ENCODE assay signal across 8 mouse cellular contexts in genomic region chr10:8519014-8519491, GRCm38 (mm10). TPM values are rescaled to one million over a fixed set of nuclear protein-coding genes. Genes with fewer than 3 reads are reported as not detected.
DNase-seq lines count a peak whose midpoint lies in the region; ATAC-seq and TF ChIP-seq lines count a peak whose summit lies in the region.

No protein-coding gene starts in this region.

- ATAC-seq in forebrain, embryonic 16.5 days, result no peak
- ATAC-seq in limb, embryonic 12.5 days (ENCODE audit: insufficient number of reproducible peaks, insufficient read depth, low FRiP score, low TSS enrichment, low read depth), result no peak

- DNase-seq in left cerebral cortex, postnatal 14 days (ENCODE audit: low spot score in 2 of 2), result peak; percentile 32 to 52
- no peak for DNase-seq in left cerebral cortex, postnatal 36 days (ENCODE audit: low spot score in 2 of 2)
- no peak for DNase-seq in gastrocnemius, postnatal 4 days (ENCODE audit: low spot score in 2 of 2)
- no peak for DNase-seq in spleen, postnatal 14 days (ENCODE audit: low spot score in 2 of 2)

- peaks cover 23% of the 10 kb centered on the region for H3K79me2 ChIP-seq in myocyte (ENCODE audit: control insufficient read depth, insufficient read depth)

- peak overlapping the region; percentile 69 for H3K27ac ChIP-seq in brown adipose tissue, adult 24 weeks (replicated peaks; ENCODE audit: low read depth, low read length)
- no peak overlapping the region for H3K27ac ChIP-seq in forebrain, embryonic 16.5 days (ENCODE audit: low read length)
- no peak overlapping the region for H3K27ac ChIP-seq in limb, embryonic 12.5 days

- peaks cover 3% of the 10 kb centered on the region; the same call in 1 of the 2 replicates for H3K4me1 ChIP-seq in brown adipose tissue, adult 24 weeks (ENCODE audit: control insufficient read depth, insufficient read depth, insufficient read length, low read length)
- peaks cover 16% of the 10 kb centered on the region for H3K4me1 ChIP-seq in forebrain, embryonic 16.5 days (replicated peaks; ENCODE audit: control insufficient read depth, insufficient read depth, low read length)
- H3K4me1 ChIP-seq in limb, embryonic 12.5 days (replicated peaks), result peaks cover 11% of the 10 kb centered on the region

- intact Hi-C loops in left cerebral cortex, postnatal 14 days (cut with DNase I), result loop anchor here (5.0 kb wide), 3 partner anchors 92 to 277 kb away; no protein-coding TSS in a partner anchor
- intact Hi-C loops in left cerebral cortex, postnatal 36 days (cut with DNase I), result loop anchor here (2.0 to 5.0 kb wide), 2 partner anchors 196 to 277 kb away; no protein-coding TSS in a partner anchor

- no peaks in the 10 kb centered on the region for H3K36me3 ChIP-seq in forebrain, embryonic 16.5 days (ENCODE audit: control insufficient read depth, insufficient read depth)
- no peaks in the 10 kb centered on the region for H3K36me3 ChIP-seq in limb, embryonic 12.5 days
- no peaks in the 10 kb centered on the region for H3K36me3 ChIP-seq in myocyte (ENCODE audit: control insufficient read depth, insufficient read depth)

- no peak for TF ChIP-seq POLR2A in myocyte (IDR thresholded peaks at IDR 0.05; ENCODE audit: insufficient read length, low read depth)

- peak overlapping the region; percentile 80 for H3K9ac ChIP-seq in forebrain, embryonic 16.5 days (replicated peaks; ENCODE audit: low read depth, low read length)
- peak overlapping the region; percentile 78; the same call in 1 of the 2 replicates for H3K9ac ChIP-seq in limb, embryonic 12.5 days (replicated peaks)

- peaks cover 9% of the 10 kb centered on the region for H3K27me3 ChIP-seq in forebrain, embryonic 16.5 days (replicated peaks; ENCODE audit: control insufficient read depth, insufficient read depth, low read length)
- H3K27me3 ChIP-seq in limb, embryonic 12.5 days, result peaks cover 23% of the 10 kb centered on the region
- no peaks in the 10 kb centered on the region for H3K27me3 ChIP-seq in myocyte (ENCODE audit: control insufficient read depth, insufficient read depth, insufficient read length)

- peak overlapping the region; percentile 73 for H3ac ChIP-seq in myocyte (ENCODE audit: control insufficient read depth, insufficient read length)

- 1% methylated on average over 16 of the region's 18 CpGs for WGBS in forebrain, embryonic 16.5 days
- WGBS in limb, embryonic 12.5 days, result under 1% methylated on average over 18 of the region's 18 CpGs

- H3K9me3 ChIP-seq in forebrain, embryonic 16.5 days (ENCODE audit: control insufficient read depth, low read length), result no peaks in the 10 kb centered on the region
- H3K9me3 ChIP-seq in limb, embryonic 12.5 days, result peaks cover 4% of the 10 kb centered on the region; the same call in 1 of the 2 replicates

- H3K4me3 ChIP-seq in brown adipose tissue, adult 24 weeks (ENCODE audit: insufficient read depth, low read depth, low read length), result peak overlapping the region; percentile 88
- peak overlapping the region; percentile 76 for H3K4me3 ChIP-seq in forebrain, embryonic 16.5 days (replicated peaks; ENCODE audit: low read length)
- peak overlapping the region; percentile 72 for H3K4me3 ChIP-seq in limb, embryonic 12.5 days (replicated peaks)
- H3K4me3 ChIP-seq in myocyte, result peak overlapping the region; percentile 54

- peak overlapping the region; percentile 94 for H3K4me2 ChIP-seq in forebrain, embryonic 16.5 days (ENCODE audit: low read length)
- H3K4me2 ChIP-seq in limb, embryonic 12.5 days, result peak overlapping the region; percentile 89
- H3K4me2 ChIP-seq in myocyte (ENCODE audit: low read depth), result peak overlapping the region; percentile 74

TF ChIP-seq in myocyte, 11 proteins besides CTCF, POLR2A, EP300 and RAD21:
- TF ChIP-seq TCF3 (IDR thresholded peaks at IDR 0.05; ENCODE audit: insufficient read length, low read depth) (no peak), E2F4 (IDR thresholded peaks at IDR 0.05; ENCODE audit: insufficient read depth) (no peak), USF1 (IDR thresholded peaks at IDR 0.05; ENCODE audit: low read depth) (no peak), SRF (IDR thresholded peaks at IDR 0.05; ENCODE audit: control insufficient read depth, insufficient read length, low read depth) (no peak), TCF12 (IDR thresholded peaks at IDR 0.05; ENCODE audit: insufficient read depth, poor library complexity, severe bottlenecking) (no peak), CEBPB (IDR thresholded peaks at IDR 0.05; ENCODE audit: insufficient read depth, poor library complexity, severe bottlenecking) (no peak), MYOG (IDR thresholded peaks at IDR 0.05; ENCODE audit: control insufficient read depth in 1 of 3, insufficient read depth in 1 of 3, insufficient read length in 2 of 3, low read depth in 2 of 3) (no peak), MYOD1 (IDR thresholded peaks at IDR 0.05; ENCODE audit: control insufficient read depth in 1 of 3, insufficient read length in 2 of 3, low read depth in 2 of 3) (no peak)
TF ChIP-seq in myocyte: peak in this region for 0.

RNA-seq across cellular contexts. Expression of gene Ust, which starts 0.4 kb away (rescaled TPM):
- total RNA-seq in left cerebral cortex, postnatal 14 days (2021), result 10 to 100 TPM; 26.2 to 33.5 TPM
- total RNA-seq in left cerebral cortex, postnatal 36 days (2021), result 10 to 100 TPM; 21.0 to 24.6 TPM
- polyA plus RNA-seq in brown adipose tissue, adult 24 weeks (2012; ENCODE audit: insufficient read depth, insufficient read length, missing spikeins), result 6.3 and 6.5 TPM in 2 replicates
- 6.3 and 9.0 TPM in 2 replicates for polyA plus RNA-seq in forebrain, embryonic 16.5 days (2015; fragmentation: Nextera tagmentation; extraction: Ambion mirVana)
- 5.7 and 6.3 TPM in 2 replicates for polyA plus RNA-seq in limb, embryonic 12.5 days (2016; fragmentation: Nextera tagmentation; extraction: Ambion mirVana)
- polyA plus RNA-seq in myocyte (2012; fragmentation: generic; extraction: Trizol), result 7.3 TPM
- total RNA-seq in gastrocnemius, postnatal 4 days (2021), result 1 to 10 TPM; 5.1 to 6.1 TPM

Comparison
In these comparisons a context has a peak if more than half of its experiments do, and no peak if none do; other contexts are left out.
1. DNase-seq: peak in left cerebral cortex, postnatal 14 days (2 of 2); none in left cerebral cortex, postnatal 36 days (0 of 2), gastrocnemius, postnatal 4 days (0 of 2) and spleen, postnatal 14 days (0 of 2).
2. Peak in every context shown above with its lines, with median percentiles within 50 percentile points of each other: H3K4me3 ChIP-seq and H3K4me2 ChIP-seq.